Mouse (Mus musculus) neural tube, embryonic 11.5 days (tissue): ENCODE measurements around the gene Erf. TPM values are rescaled to one million over a fixed set of nuclear protein-coding genes. Genes with fewer than 3 reads are reported as not detected.

Experiments used
- ATAC-seq: fragments of 200-750 bp; cut with Nextera tagmentation; 2 replicates; pipeline ENCODE4 v1.8.0; 2017; ENCODE audit warnings: moderate number of reproducible peaks, mild to moderate bottlenecking, moderate TSS enrichment, moderate library complexity; ENCODE audit not compliant: insufficient read depth, low FRiP score, low TSS enrichment
- DNase-seq: peaks from one replicate; pipeline ENCODE4 v3.0.0-alpha.2; 2015; ENCODE audit warnings: low spot score
- H3K27ac ChIP-seq: fragments of 300-500 bp; sonication (generic); 2 replicates; pipeline ENCODE4 v1.5.1; 2014; ENCODE audit warnings: low read depth, mild to moderate bottlenecking, low read length
- H3K27me3 ChIP-seq: fragments of 300-500 bp; sonication (generic); 2 replicates; pipeline ENCODE4 v1.6.1; 2014; ENCODE audit warnings: mild to moderate bottlenecking, low read length, mixed read lengths; ENCODE audit not compliant: control insufficient read depth, insufficient read depth
- H3K36me3 ChIP-seq: fragments of 300-500 bp; sonication (generic); 2 replicates; pipeline ENCODE4 v1.6.1; 2014; ENCODE audit warnings: mild to moderate bottlenecking, low read length, moderate library complexity, mixed read lengths; ENCODE audit not compliant: control insufficient read depth, insufficient read depth
- H3K4me1 ChIP-seq: fragments of 300-500 bp; sonication (generic); 2 replicates; pipeline ENCODE4 v1.6.1; 2014; ENCODE audit warnings: low read length, mixed read lengths; ENCODE audit not compliant: control insufficient read depth, insufficient read depth
- H3K4me2 ChIP-seq: fragments of 300-500 bp; sonication (generic); 2 replicates; pipeline ENCODE4 v1.6.1; 2014; ENCODE audit warnings: low read depth, mild to moderate bottlenecking, moderate library complexity
- H3K4me3 ChIP-seq: fragments of 300-500 bp; sonication (generic); 2 replicates; pipeline ENCODE4 v1.5.1; 2014; ENCODE audit warnings: low read depth, low read length
- H3K9ac ChIP-seq: fragments of 300-500 bp; sonication (generic); 2 replicates; pipeline ENCODE4 v1.6.1; 2014; ENCODE audit warnings: mild to moderate bottlenecking, low read length
- H3K9me3 ChIP-seq: fragments of 300-500 bp; sonication (generic); 2 replicates; pipeline ENCODE4 v1.6.1; 2016; ENCODE audit warnings: low read length; ENCODE audit not compliant: control insufficient read depth
- WGBS: fragments of 180-500 bp; shearing (Covaris S2); extraction: QIAGEN DNeasy Blood & Tissue Kit; methylation state at CpG from one replicate; pipeline ENCODE4 v1.1.7; 2014; 5-methylcytosine and 5-hydroxymethylcytosine counted together
- polyA plus RNA-seq: library from polyadenylated mRNA; unstranded; fragments of >200 nt; fragmentation: Nextera tagmentation; extraction: Ambion mirVana; gene quantifications from 2 replicates; pipeline ENCODE4 v1.2.1, GENCODE M21; 2014

The Erf gene
- polyA plus RNA-seq, 1 experiment from 2014 or later = 16.7 TPM

DNA sequence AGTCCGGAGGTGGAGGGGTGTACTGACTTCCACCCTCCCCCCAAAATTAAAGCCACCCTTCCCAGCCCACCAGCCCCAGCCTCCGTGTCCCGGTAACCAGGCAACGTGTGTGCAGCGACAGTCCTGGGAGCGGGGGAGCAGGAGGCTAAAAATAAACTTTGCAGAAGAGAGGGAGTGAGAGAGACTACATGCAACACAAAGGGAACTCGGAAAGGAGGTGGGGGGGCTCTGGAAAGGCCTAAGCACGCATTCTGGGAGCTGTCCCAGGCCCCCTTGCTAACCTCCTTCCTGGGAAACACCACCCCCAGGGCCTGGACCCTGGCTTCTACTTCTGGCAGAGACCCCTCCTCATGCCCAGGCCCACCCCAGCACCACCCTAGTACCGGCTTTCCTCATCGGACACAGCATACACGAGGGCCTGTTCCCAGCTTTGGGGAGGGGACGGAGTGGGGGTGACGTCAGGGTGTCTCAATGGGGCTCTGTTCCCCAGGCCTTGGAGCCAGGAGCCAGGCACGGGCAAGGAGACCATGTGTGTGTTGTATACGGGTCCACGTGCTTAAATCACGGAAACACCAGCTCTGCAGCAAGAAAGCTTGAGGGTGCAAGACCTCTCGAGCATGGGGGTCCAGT lies 2.4 kb downstream of the Erf start:
- H3K4me2 ChIP-seq = peak overlapping the region; percentile 92
- H3K27me3 ChIP-seq = no peaks in the 10 kb centered on the region
- ATAC-seq (peak; percentile 25; the same call in 1 of the 2 replicates), DNase-seq (peak; percentile 59)
- 3% methylated on average over 18 of the region's 18 CpGs for WGBS
- H3K4me1 ChIP-seq = peaks cover 34% of the 10 kb centered on the region
- H3K36me3 ChIP-seq = peaks cover 5% of the 10 kb centered on the region
- no peaks in the 10 kb centered on the region for H3K9me3 ChIP-seq
- H3K27ac ChIP-seq = peak overlapping the region; percentile 78
- peak overlapping the region; percentile 57 for H3K9ac ChIP-seq
- peak overlapping the region; percentile 92 for H3K4me3 ChIP-seq

DNA sequence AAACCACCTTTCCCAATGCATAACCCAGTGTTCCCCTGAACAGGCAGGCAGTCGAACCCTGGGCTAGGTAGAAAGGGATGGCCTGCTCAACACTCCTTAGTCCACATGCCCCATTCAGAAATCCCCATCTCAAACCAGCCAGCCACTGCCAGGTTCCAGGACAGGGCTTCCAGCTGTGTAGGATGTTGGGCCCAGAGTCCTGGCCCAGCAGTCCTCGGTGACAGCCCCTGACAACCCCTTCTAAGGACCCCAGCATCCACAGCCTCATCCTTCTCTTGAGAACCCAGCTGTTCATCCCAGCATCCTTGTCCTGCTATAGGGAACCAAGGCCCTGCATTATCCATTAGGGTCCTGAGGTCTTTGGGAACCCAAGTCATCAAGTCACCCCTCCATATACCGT lies 3.1 kb downstream of the Erf start:
- ATAC-seq (no peak), DNase-seq (no peak)
- peak overlapping the region; percentile 92 for H3K4me2 ChIP-seq
- 36% methylated on average over 3 of the region's 3 CpGs for WGBS
- no peaks in the 10 kb centered on the region for H3K27me3 ChIP-seq
- H3K4me1 ChIP-seq = peaks cover 34% of the 10 kb centered on the region
- peak overlapping the region; percentile 92 for H3K4me3 ChIP-seq
- H3K9ac ChIP-seq = peak overlapping the region; percentile 57
- peaks cover 7% of the 10 kb centered on the region for H3K36me3 ChIP-seq
- peak overlapping the region; percentile 78 for H3K27ac ChIP-seq
- no peaks in the 10 kb centered on the region for H3K9me3 ChIP-seq

DNA sequence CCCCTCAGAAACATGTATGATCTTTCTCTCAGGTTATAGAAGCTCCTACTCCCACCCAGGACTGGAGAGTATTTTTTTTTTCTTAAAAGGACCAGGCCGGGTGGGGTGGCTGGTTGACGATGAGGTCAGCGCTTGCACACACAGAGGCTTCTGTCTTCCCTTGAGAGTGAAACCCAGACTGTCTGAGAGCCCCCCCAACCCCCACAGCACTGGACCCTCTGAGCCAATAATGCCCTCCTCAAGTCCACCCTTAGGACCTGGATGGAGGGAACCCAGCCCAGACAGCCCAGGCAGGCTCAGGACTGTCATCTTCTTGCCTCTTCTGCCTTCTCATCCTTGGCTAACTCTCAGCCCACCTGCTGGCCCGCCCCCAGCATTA lies 3.8 kb downstream of the Erf start:
- H3K4me1 ChIP-seq = peaks cover 30% of the 10 kb centered on the region

DNA sequence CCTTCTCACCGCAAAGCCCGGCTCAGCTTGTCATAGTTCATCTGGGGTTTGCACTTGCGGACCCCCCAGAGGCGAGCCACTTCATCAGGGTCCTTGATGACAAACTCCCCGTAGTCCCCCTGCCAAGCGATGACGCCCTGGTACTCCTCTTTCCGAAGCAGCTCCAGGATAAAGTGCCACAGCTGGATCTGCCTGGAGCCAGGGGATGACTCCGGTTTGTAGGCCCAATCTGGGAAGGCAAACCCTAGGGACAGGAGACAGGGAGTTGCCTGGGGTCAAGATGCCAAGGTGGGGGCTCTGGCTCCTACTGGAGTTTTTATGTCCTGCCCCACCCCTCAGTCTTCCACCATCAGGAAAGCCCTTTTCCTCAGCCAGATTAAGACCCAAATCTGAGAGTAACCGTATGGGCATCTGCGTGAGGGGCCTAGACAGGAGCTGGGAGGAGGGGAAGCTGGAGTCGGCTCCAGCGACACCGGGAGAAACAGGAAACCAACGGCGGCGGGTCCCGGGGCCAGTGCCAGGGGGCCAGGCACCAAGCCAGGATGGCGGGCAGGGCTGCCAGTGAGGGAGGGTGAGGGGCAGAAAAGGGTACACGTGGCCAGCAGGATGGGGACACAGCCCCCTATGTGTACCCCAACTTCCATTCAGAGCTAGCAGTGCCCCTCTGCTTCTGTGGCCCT lies 4.3 kb downstream of the Erf start:
- H3K4me2 ChIP-seq = peak overlapping the region; percentile 92
- 81% methylated on average over 20 of the region's 20 CpGs for WGBS
- H3K9ac ChIP-seq = peak overlapping the region; percentile 18; the same call in 1 of the 2 replicates
- no peaks in the 10 kb centered on the region for H3K27me3 ChIP-seq
- ATAC-seq (no peak), DNase-seq (no peak)
- peaks cover 7% of the 10 kb centered on the region for H3K36me3 ChIP-seq
- H3K27ac ChIP-seq = peak overlapping the region; percentile 35; the same call in 1 of the 2 replicates
- H3K9me3 ChIP-seq = no peaks in the 10 kb centered on the region
- peaks cover 24% of the 10 kb centered on the region for H3K4me1 ChIP-seq
- H3K4me3 ChIP-seq = 0 out of 2 replicates have a peak overlapping the region, but pooled peaks have one; percentile 4

More for the DNA sequence above, 3.8 kb downstream of the Erf start:
- Histone ChIP-seq H3K9ac (0 out of 2 replicates have a peak overlapping the region, but pooled peaks have one; percentile 15), H3K27me3 (no peaks in the 10 kb centered on the region), H3K27ac (peak overlapping the region; percentile 42; the same call in 1 of the 2 replicates), H3K36me3 (peaks cover 7% of the 10 kb centered on the region), H3K4me2 (peak overlapping the region; percentile 92), H3K9me3 (no peaks in the 10 kb centered on the region), H3K4me3 (no peak overlapping the region)
- 66% methylated on average over 4 of the region's 4 CpGs for WGBS
- DNase-seq = no peak
- ATAC-seq = no peak

DNA sequence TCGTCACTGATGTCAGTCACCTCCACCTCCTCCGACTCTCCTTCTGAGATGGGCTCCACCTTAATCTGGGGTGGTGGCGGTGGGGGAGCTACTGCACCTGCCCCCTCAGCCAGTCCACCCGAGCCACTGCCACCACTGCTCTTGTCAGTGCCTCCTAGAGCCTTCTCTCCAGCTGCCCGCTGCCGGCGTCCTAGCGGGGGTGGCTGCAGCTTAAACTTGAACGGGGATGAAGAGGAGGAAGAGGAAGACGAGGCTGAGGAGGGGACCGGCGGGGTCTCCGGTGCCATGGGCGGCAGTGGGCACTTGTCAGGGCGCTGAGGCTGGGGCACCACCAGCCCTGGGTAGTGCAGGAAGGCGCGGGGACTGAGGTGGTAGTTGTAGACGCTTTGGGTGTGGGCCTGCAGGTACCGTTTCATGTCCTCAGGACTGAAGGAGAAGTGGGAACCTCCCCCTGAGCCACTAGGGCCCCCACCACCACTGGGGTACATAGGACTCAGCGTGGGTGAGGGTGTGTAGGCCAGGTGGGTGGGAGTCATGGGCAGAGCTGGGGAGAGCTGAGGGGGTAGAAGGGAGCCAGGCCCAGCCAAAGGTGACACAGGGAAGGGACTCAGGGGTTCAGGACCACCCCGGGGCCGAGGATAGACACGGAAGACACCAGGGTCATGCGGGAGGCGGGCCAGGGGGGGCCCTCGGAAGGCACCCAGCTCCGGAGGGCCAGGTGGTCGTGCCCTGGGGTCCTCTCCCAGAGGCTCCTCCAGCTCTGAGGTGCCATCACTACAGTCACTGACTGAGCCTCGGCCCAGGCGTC lies 5.8 kb downstream of the Erf start:
- 89% methylated on average over 29 of the region's 30 CpGs for WGBS
- peak overlapping the region; percentile 4; the same call in 1 of the 2 replicates for H3K9ac ChIP-seq
- DNase-seq = no peak
- ATAC-seq = no peak
- H3K4me3 ChIP-seq = no peak overlapping the region
- H3K4me2 ChIP-seq = no peak overlapping the region
- no peaks in the 10 kb centered on the region for H3K27me3 ChIP-seq
- no peak overlapping the region for H3K27ac ChIP-seq
- no peaks in the 10 kb centered on the region for H3K9me3 ChIP-seq
- peaks cover 21% of the 10 kb centered on the region for H3K4me1 ChIP-seq
- peaks cover 7% of the 10 kb centered on the region for H3K36me3 ChIP-seq

DNA sequence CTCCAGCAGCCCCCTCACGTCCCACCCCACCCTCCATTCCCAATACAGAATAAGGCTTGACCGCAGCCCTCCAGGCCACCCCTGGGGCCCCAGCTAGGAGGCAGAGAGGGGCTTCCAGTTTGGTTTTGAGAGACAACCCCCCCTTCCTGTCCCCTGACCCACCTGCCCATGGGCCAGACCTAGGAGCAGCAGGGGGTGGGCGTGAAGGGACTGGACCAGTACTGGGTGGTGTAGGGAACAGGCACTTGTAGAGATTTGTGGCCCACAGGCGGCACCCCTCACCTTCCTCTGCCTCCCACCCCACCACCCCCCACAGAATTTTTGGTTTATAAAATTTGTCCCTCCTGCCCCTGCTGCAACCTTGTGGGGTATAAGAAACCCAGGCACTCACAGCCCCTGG lies 7.2 kb downstream of the Erf start:
- peaks cover 19% of the 10 kb centered on the region for H3K4me1 ChIP-seq
- no peak overlapping the region for H3K4me2 ChIP-seq
- 90% methylated on average over 4 of the region's 4 CpGs for WGBS
- H3K27me3 ChIP-seq = no peaks in the 10 kb centered on the region
- ATAC-seq (no peak), DNase-seq (no peak)
- H3K9me3 ChIP-seq = no peaks in the 10 kb centered on the region
- H3K36me3 ChIP-seq = peaks cover 7% of the 10 kb centered on the region
- H3K9ac ChIP-seq = no peak overlapping the region
- no peak overlapping the region for H3K4me3 ChIP-seq
- no peak overlapping the region for H3K27ac ChIP-seq

DNA sequence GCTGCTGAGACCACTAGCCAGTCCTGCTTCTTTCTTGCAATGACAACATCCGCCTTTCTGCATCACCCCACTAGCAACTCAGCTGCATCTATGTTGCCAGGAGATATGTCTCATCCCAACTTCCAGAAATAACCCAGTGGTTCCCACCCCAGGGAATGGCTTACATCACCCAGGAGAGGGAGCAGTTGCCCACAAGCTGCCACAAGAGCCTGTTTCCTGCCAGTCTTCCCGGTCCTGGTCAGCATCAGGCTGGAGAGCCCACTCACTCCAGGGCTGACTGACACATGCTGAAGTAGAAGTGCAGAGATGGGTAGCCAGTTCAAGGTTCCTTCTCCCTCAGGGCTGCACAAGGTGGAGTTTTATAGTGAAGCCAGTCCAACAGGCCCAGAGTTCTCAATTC lies 9.5 kb downstream of the Erf start:
- Histone ChIP-seq H3K9me3 (no peaks in the 10 kb centered on the region), H3K9ac (no peak overlapping the region), H3K4me1 (peaks cover 6% of the 10 kb centered on the region), H3K36me3 (peaks cover 7% of the 10 kb centered on the region), H3K27me3 (no peaks in the 10 kb centered on the region), H3K4me3 (no peak overlapping the region), H3K27ac (no peak overlapping the region), H3K4me2 (no peak overlapping the region)
- DNase-seq = peak; percentile 58
- ATAC-seq = no peak
- 24% methylated on average over 2 of the region's 2 CpGs for WGBS

DNA sequence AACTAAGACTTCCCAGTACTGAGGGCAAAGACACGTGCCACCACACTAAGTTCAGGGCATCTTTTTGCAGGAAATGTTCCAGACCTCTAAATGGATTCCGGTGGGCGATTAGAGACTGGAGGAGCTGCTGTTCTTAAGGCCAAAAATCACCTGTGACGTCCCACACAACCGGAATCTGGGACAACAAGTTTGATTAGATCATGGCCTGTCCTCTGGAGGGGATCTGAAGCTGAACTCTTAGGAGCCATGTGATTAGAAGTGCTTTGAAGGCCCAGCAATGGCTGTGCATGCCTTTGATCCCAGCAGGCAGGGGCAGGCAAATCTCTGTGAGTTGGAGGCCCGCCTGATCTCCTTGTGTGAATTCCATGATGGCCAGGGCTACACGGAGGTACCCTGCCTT lies 9.9 kb downstream of the Erf start:
- peaks cover 7% of the 10 kb centered on the region for H3K36me3 ChIP-seq
- H3K4me1 ChIP-seq = peaks cover 9% of the 10 kb centered on the region
- H3K9me3 ChIP-seq = no peaks in the 10 kb centered on the region
- WGBS = 62% methylated on average over 7 of the region's 7 CpGs
- no peak overlapping the region for H3K27ac ChIP-seq
- H3K9ac ChIP-seq = no peak overlapping the region
- no peak overlapping the region for H3K4me3 ChIP-seq
- ATAC-seq = no peak
- DNase-seq = no peak
- H3K4me2 ChIP-seq = no peak overlapping the region
- no peaks in the 10 kb centered on the region for H3K27me3 ChIP-seq
